Mouse (Mus musculus) adipocyte (in vitro differentiated cells): ENCODE measurements around the gene Pim3.

Experiments used
- DNase-seq: peaks from one replicate; pipeline ENCODE4 v3.0.0-alpha.2; 2016; ENCODE audit warnings: low spot score

Pim3 gene

DNA sequence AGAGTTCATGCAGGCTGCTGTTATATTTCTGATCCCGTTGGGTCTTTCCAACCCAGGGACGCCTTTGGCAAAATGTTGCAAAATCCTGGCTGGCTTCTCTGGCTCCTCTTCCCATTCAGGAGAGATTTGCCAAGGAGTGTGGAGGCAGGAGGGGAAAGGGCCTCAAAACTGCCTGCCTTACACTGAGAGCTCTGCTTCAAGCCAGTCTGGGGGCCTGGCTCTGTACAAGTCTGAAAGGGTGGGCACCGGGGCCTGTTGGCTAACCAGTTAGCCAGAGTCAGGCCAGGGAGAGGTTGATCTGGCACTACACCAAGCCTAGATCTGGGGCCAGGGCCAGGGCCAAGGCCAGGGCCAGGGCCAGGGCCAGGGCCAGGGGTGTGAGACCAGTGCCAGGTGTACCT is 3.8 kb upstream of the Pim3 start:
- DNase-seq, result peak; percentile 98

- DNase-seq, result no peak
Measured at GRCm38 (mm10) chr15:88858707-88859106, 3.3 kb upstream of the Pim3 start.

- DNase-seq, result no peak
Measured at GRCm38 (mm10) chr15:88859206-88859970, 2.6 kb upstream of the Pim3 start.

- DNase-seq, result no peak
Measured at GRCm38 (mm10) chr15:88860781-88861180, 1.2 kb upstream of the Pim3 start.

GRCm38 (mm10) chr15:88862881-88863694 is 1.1 kb downstream of the Pim3 start:
- no peak for DNase-seq

- DNase-seq, result peak; percentile 96
Measured at GRCm38 (mm10) chr15:88863695-88864231, 1.8 kb downstream of the Pim3 start.

DNA sequence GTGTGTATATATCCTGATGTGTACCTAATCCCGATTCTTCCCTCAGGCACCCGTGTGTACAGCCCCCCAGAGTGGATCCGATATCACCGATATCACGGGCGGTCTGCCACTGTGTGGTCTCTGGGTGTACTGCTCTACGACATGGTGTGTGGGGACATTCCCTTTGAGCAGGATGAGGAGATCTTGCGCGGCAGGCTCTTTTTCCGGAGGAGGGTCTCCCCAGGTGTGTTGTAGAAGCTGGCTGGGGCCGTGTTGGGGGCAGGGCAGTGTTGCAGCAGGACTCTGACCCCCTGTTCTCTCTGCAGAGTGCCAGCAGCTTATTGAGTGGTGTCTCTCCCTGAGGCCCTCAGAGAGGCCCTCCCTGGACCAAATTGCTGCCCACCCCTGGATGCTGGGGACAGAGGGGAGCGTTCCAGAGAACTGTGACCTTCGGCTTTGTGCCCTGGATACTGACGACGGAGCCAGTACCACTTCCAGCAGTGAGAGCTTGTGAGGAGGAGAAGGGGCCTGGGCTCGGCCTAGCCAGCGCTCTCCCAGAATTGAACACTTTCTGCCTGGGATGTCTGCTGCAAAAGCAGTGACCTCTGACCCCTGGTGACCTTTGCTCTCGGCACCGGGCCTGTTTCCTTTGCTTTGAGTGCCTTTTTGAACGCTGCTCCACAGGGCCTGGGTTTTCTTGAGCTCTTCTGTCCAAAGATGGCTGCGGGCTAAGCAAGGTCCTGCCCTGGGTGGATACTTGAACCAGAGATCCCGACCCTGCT is 2.5 kb downstream of the Pim3 start:
- DNase-seq, result peak; percentile 76

GRCm38 (mm10) chr15:88865061-88865460 is 3.1 kb downstream of the Pim3 start:
- DNase-seq, result no peak

DNA sequence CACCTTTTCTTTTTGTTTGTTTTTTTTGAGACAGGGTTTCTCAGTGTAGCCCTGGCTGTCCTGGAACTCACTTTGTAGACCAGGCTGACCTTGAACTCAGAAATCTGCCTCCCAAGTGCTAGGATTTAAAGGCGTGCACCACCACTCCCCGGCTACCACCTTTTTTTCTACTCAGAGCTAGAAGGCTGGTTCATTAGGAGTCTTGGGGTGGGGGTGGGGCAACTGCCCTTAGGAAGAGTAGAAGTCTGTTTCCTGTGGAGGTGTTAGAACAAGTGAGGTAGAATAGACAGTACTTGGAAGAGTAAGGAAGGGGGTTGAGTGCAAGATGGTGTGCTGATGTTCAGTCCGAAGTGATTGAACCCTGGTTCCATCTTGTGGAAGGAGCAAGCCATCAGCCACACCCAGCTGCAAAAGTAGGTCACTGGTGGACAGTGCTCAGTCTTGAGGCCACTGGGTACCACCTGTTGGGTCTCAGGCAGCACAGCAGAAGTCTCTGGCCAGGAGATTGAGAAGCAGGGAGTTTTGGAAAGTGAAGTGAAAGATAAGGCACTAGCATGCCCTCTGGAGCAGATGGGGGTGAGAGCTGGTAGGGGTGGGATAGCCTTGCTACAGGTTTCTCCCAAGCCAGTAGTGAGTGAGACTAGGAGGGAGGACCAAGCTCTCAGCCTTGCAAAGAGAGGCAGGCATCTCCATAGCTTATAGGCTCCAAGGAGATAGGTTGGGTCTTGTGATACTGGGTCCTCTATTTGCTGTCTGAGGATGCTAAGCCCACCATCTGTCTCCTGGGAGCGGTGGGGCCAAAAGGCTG is 4.1 kb downstream of the Pim3 start:
- no peak for DNase-seq

GRCm38 (mm10) chr15:88866934-88867356 is 5.0 kb downstream of the Pim3 start:
- DNase-seq, result no peak

GRCm38 (mm10) chr15:88867368-88868023 is 5.5 kb downstream of the Pim3 start:
- peak; percentile 89 for DNase-seq

GRCm38 (mm10) chr15:88868024-88868742 is 6.2 kb downstream of the Pim3 start:
- peak; percentile 72 for DNase-seq

DNA sequence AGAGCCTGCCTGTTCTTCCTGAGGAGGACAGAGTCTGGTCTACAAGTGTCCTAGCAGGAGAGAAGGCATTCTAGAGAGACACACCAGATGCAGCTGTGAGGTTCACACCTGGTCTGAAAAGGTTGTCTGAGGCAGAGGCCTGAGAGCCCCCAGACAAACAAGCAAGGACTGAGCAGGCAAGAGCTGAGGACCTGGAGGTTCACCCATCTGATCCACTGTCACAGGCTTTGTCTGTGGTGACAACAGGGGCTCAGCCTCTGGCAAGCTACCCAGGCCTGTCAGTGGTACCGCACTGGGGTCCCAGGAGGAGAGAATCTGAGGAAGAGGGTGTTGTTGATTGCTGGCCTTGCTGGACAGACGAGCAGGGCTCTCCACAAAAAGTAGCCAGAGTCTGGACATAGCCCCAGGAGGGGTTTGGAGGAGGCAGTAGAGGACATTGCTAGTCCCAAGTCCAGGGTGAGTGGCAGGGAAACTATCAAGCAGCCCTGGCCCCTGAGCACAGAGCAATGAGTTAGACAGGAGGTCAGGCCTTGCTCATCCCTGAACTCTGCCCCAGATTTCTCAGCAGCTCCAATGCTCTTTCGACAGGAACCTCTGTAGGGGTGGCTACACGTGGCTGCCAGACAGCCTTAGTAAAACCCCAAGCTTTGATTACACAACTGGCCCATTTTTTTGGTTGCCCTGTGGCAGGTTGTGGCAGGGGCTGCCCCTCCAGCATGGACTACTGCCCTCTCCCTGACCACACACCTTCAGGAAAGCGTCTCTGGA is 8.6 kb downstream of the Pim3 start:
- peak; percentile 62 for DNase-seq

GRCm38 (mm10) chr15:88874061-88874460 is 12.1 kb downstream of the Pim3 start:
- DNase-seq, result no peak

- DNase-seq, result no peak
Measured at GRCm38 (mm10) chr15:88874477-88874876, 12.5 kb downstream of the Pim3 start.

DNA sequence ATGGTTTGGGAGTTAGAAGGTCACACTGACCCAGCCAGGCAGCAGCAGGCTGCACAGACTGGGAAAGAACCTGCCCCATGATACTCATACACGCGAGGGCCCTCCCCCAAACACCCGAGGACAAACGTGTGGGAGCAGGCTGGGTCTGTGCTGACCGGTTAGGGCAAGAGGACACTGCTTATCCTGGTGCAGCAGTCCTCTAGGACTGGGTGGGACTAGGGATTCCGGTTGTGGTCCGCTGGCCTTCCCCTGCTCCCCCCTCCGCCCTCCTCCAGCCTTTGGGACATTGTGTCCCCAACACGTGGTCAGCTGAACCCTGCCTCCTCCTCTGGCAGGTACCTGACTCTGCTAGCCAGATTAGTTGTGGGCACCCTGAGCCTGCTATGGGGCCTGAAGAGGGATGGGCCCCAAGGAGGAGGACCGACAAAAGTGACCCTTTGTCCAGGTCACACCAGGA is 13.7 kb downstream of the Pim3 start:
- DNase-seq, result no peak

DNA sequence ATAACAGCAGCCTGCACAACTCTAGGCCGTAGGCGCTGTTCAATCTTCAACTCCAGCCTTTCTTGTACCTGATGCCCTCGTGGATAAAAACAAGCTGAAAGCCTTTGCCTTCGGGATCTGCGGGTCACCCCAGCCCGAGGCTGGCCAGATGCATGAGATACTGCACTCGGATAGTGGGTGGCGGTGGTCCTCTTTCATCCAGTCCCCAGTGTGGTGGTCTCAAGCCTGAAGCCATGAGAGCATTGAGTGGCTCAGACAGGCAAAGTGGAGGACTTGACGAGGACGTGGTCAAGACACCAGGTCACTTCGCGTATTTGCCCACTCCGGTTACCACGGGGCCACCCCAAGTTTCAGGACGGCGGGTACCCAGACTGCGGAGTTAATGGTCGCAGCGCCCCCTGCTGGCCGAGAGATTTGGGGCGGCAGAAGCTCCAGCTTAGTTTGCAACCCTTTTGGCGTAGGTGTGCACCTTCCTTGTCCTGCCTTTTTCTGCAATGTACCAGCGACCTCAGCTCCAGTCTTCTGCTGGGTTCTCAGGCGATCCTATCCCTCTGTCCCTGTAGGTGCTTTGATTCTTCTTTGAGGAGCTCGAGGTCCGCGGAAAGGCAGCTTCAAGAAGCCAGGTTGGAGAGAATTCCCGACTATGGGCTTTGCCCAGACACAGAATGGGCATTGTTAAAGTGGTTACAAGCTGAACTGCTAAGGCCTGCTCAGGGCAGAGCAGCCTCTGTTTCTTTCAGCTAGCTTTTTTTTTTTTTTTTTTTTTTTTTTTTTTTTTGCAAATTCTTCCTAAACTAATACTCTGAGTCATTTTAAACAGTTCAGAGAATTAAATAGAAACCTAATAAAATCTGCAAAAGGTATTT is 14.4 kb downstream of the Pim3 start:
- peak; percentile 55 for DNase-seq

GRCm38 (mm10) chr15:88877021-88877400 is 15.0 kb downstream of the Pim3 start:
- no peak for DNase-seq
